Mouse (Mus musculus) liver, postnatal 0 days (tissue): ENCODE results near the gene Bcl11b.

Experiments
- CTCF ChIP-seq: sonication (generic); IDR thresholded peaks from 2 replicates; pipeline ENCODE4 v1.5.1; 2016; ENCODE audit warnings: antibody characterized with exemption, low read depth
- EP300 ChIP-seq: IDR thresholded peaks from 2 replicates; pipeline ENCODE4 v1.6.1; 2016; ENCODE audit warnings: antibody characterized with exemption, low read depth, mild to moderate bottlenecking

- TF ChIP-seq EP300 (no peak), CTCF (no peak)
Measured at GRCm38 (mm10) chr12:108002436-108003189, 789 bp downstream of the Bcl11b start.
